Mouse (Mus musculus) C2C12 (cell line): Measurements from ENCODE around the gene Ptprh. TPM values are rescaled to one million over a fixed set of nuclear protein-coding genes. Genes with fewer than 3 reads are reported as not detected.

Experiments
- H3K27me3 ChIP-seq: one replicate; pipeline ENCODE4 v1.6.1; 2011; ENCODE audit not compliant: control insufficient read depth, insufficient read depth, insufficient read length
- H3K36me3 ChIP-seq: one replicate; pipeline ENCODE4 v1.6.1; 2011; ENCODE audit not compliant: control insufficient read depth, insufficient read depth
- H3K4me3 ChIP-seq: one replicate; pipeline ENCODE4 v1.5.1; 2011; ENCODE audit warnings: mild to moderate bottlenecking, control low read depth; ENCODE audit not compliant: poor library complexity, insufficient read depth, severe bottlenecking
- H3K79me2 ChIP-seq: one replicate; pipeline ENCODE4 v1.6.1; 2011; ENCODE audit not compliant: control insufficient read depth, insufficient read depth
- H3K79me3 ChIP-seq: one replicate; pipeline ENCODE4 v1.6.1; 2011; ENCODE audit warnings: low read depth, control low read depth
- H3ac ChIP-seq: one replicate; pipeline ENCODE3; 2011; ENCODE audit warnings: low read depth; ENCODE audit not compliant: control insufficient read depth, insufficient read length
- CEBPB ChIP-seq: IDR thresholded peaks from one replicate; pipeline ENCODE4 v1.6.1; 2011; ENCODE audit warnings: low read depth, mild to moderate bottlenecking, control low read depth, moderate library complexity
- CTCF ChIP-seq: IDR thresholded peaks from one replicate; pipeline ENCODE4 v1.5.1; 2011; ENCODE audit not compliant: control insufficient read depth, insufficient read depth, insufficient read length
- FOSL1 ChIP-seq: IDR thresholded peaks from one replicate; pipeline ENCODE4 v1.8.0; 2011; ENCODE audit warnings: mild to moderate bottlenecking, low read length; ENCODE audit not compliant: poor library complexity, insufficient read depth, severe bottlenecking
- MAX ChIP-seq: IDR thresholded peaks from one replicate; pipeline ENCODE4 v1.6.1; 2011; ENCODE audit warnings: mild to moderate bottlenecking, control low read depth
- MYOD1 ChIP-seq: IDR thresholded peaks from one replicate; pipeline ENCODE4 v1.6.1; 2011; ENCODE audit warnings: low read depth; ENCODE audit not compliant: control insufficient read depth, insufficient read length
- MYOG ChIP-seq: IDR thresholded peaks from one replicate; pipeline ENCODE4 v1.6.1; 2011; ENCODE audit not compliant: control insufficient read depth, insufficient read length; ENCODE audit errors: extremely low read depth
- USF1 ChIP-seq: IDR thresholded peaks from one replicate; pipeline ENCODE4 v1.6.1; 2011; ENCODE audit warnings: low read depth, mild to moderate bottlenecking, control low read depth, moderate library complexity
- long read RNA-seq, 2 experiments: library from polyadenylated mRNA; unstranded; transcript quantifications; one replicate each; pipeline ENCODE4 v2.0.0; 2019 to 2020
- polyA plus RNA-seq: library from polyadenylated mRNA; unstranded; fragments of >200 nt; fragmentation: generic; extraction: Trizol; gene quantifications from one replicate; pipeline ENCODE4 v1.2.1, GENCODE M21; 2012; ENCODE audit warnings: missing spikeins

Gene Ptprh
- polyA plus RNA-seq: not detected
- long read RNA-seq, experiment 1: 0 reads
- long read RNA-seq, experiment 2: 0 reads

GRCm38 (mm10) chr7:4603873-4604272 lies at the start of gene Ptprh:
Gene Ptprh (minus strand): TSS chr7:4604041.
- Histone ChIP-seq H3K36me3 (no peaks in the 10 kb centered on the region), H3K4me3 (no peak within 1 kb of the TSS), H3K79me2 (no peaks in the 10 kb centered on the region), H3ac (no peak within 1 kb of the TSS), H3K27me3 (no peaks in the 10 kb centered on the region), H3K79me3 (no peaks in the 10 kb centered on the region)
- TF ChIP-seq USF1 (no peak), MAX (no peak), FOSL1 (no peak), CTCF (no peak), CEBPB (no peak), MYOD1 (no peak), MYOG (no peak)

- Histone ChIP-seq H3K79me2 (peaks cover 80% of the 10 kb centered on the region), H3ac (no peak overlapping the region), H3K79me3 (peaks cover 76% of the 10 kb centered on the region), H3K36me3 (peaks cover 20% of the 10 kb centered on the region), H3K27me3 (no peaks in the 10 kb centered on the region), H3K4me3 (no peak overlapping the region)
- no peak for TF ChIP-seq CEBPB
- no peak for TF ChIP-seq USF1
- no peak for TF ChIP-seq CTCF
- TF ChIP-seq MYOD1: no peak
- TF ChIP-seq FOSL1: no peak
- no peak for TF ChIP-seq MYOG
- TF ChIP-seq MAX: no peak
Measured at GRCm38 (mm10) chr7:4653351-4653750, 49.5 kb upstream of the Ptprh start.

GRCm38 (mm10) chr7:4652726-4653125 lies 48.9 kb upstream of the Ptprh start:
- peaks cover 20% of the 10 kb centered on the region for H3K36me3 ChIP-seq
- TF ChIP-seq FOSL1 (no peak), CTCF (no peak), USF1 (no peak), MAX (no peak), MYOG (no peak), CEBPB (no peak), MYOD1 (no peak)
- H3K4me3 ChIP-seq: no peak overlapping the region
- H3ac ChIP-seq: no peak overlapping the region
- no peaks in the 10 kb centered on the region for H3K27me3 ChIP-seq
- peaks cover 77% of the 10 kb centered on the region for H3K79me3 ChIP-seq
- H3K79me2 ChIP-seq: peaks cover 80% of the 10 kb centered on the region

- TF ChIP-seq MAX: no peak
- TF ChIP-seq CTCF: no peak
- TF ChIP-seq MYOD1: no peak
- TF ChIP-seq FOSL1: no peak
- no peak for TF ChIP-seq CEBPB
- no peak for TF ChIP-seq MYOG
- TF ChIP-seq USF1: no peak
- no peak overlapping the region for H3K4me3 ChIP-seq
Measured at GRCm38 (mm10) chr7:4651581-4651980, 47.7 kb upstream of the Ptprh start.

GRCm38 (mm10) chr7:4647992-4648391 lies 44.2 kb upstream of the Ptprh start:
- Histone ChIP-seq H3K79me2 (peaks cover 46% of the 10 kb centered on the region), H3K4me3 (no peak overlapping the region), H3K36me3 (peaks cover 41% of the 10 kb centered on the region), H3ac (no peak overlapping the region), H3K79me3 (peaks cover 41% of the 10 kb centered on the region), H3K27me3 (no peaks in the 10 kb centered on the region)
- TF ChIP-seq MYOD1: no peak
- no peak for TF ChIP-seq MAX
- no peak for TF ChIP-seq FOSL1
- no peak for TF ChIP-seq USF1

More at GRCm38 (mm10) chr7:4651581-4651980, 47.7 kb upstream of the Ptprh start:
- Histone ChIP-seq H3K36me3 (peaks cover 20% of the 10 kb centered on the region), H3ac (no peak overlapping the region), H3K27me3 (no peaks in the 10 kb centered on the region), H3K79me2 (peaks cover 80% of the 10 kb centered on the region), H3K79me3 (peaks cover 72% of the 10 kb centered on the region)

GRCm38 (mm10) chr7:4647291-4647690 lies 43.5 kb upstream of the Ptprh start:
- no peak overlapping the region for H3K4me3 ChIP-seq
- TF ChIP-seq CTCF (no peak), FOSL1 (no peak), MYOG (no peak), MAX (no peak), USF1 (no peak), MYOD1 (no peak), CEBPB (no peak)
- H3K79me3 ChIP-seq: peaks cover 34% of the 10 kb centered on the region
- peaks cover 34% of the 10 kb centered on the region for H3K36me3 ChIP-seq
- peaks cover 39% of the 10 kb centered on the region for H3K79me2 ChIP-seq
- no peak overlapping the region for H3ac ChIP-seq
- no peaks in the 10 kb centered on the region for H3K27me3 ChIP-seq
